Mouse (Mus musculus): ENCODE results near the gene Fhl3.

The Fhl3 gene

GRCm38 (mm10) chr4:124700248-124700971 is at the start of gene Fhl3:
Gene Fhl3, plus strand, starts transcription at chr4:124700701.
- H3K36me3 ChIP-seq (ENCODE audit: insufficient read depth, low read length) = peaks cover 1% of the 10 kb centered on the region; the same call in 1 of the 2 replicates
- H3K9me3 ChIP-seq (ENCODE audit: low read length) = no peaks in the 10 kb centered on the region
- TF ChIP-seq POU5F1 (IDR thresholded peaks at IDR 0.05; ENCODE audit: borderline replicate concordance, low read length) (no peak), NANOG (IDR thresholded peaks at IDR 0.05; ENCODE audit: borderline replicate concordance, low read length) (no peak), CTCF (conservative IDR thresholded peaks at IDR 0.05; ENCODE audit: low read length) (no peak)
- H3K27me3 ChIP-seq (ENCODE audit: insufficient read depth, low read length) = peaks cover 21% of the 10 kb centered on the region
- H3K4me1 ChIP-seq (replicated peaks; ENCODE audit: low read depth, low read length) = peaks cover 66% of the 10 kb centered on the region
- H3K4me3 ChIP-seq (replicated peaks; ENCODE audit: low read length) = peak within 1 kb of the TSS; percentile 91

GRCm38 (mm10) chr4:124652886-124653285 is 47.6 kb upstream of the Fhl3 start:
- TF ChIP-seq CTCF (conservative IDR thresholded peaks at IDR 0.05; ENCODE audit: low read length) (no peak), NANOG (IDR thresholded peaks at IDR 0.05; ENCODE audit: borderline replicate concordance, low read length) (no peak), POU5F1 (IDR thresholded peaks at IDR 0.05; ENCODE audit: borderline replicate concordance, low read length) (no peak)
- peaks cover 75% of the 10 kb centered on the region for H3K27me3 ChIP-seq (ENCODE audit: insufficient read depth, low read length)
- no peaks in the 10 kb centered on the region for H3K36me3 ChIP-seq (ENCODE audit: insufficient read depth, low read length)
- H3K4me3 ChIP-seq (replicated peaks; ENCODE audit: low read length) = peak overlapping the region; percentile 48; the same call in 1 of the 2 replicates
- peaks cover 64% of the 10 kb centered on the region for H3K4me1 ChIP-seq (replicated peaks; ENCODE audit: low read depth, low read length)
- H3K9me3 ChIP-seq (ENCODE audit: low read length) = no peaks in the 10 kb centered on the region

GRCm38 (mm10) chr4:124656518-124656853 is 44.0 kb upstream of the Fhl3 start, which contains the start of gene Pou3f1:
Gene Pou3f1, plus strand, starts transcription at chr4:124656807.
- peak within 1 kb of the TSS; percentile 85 for H3K4me3 ChIP-seq (replicated peaks; ENCODE audit: low read length)
- peaks cover 43% of the 10 kb centered on the region for H3K4me1 ChIP-seq (replicated peaks; ENCODE audit: low read depth, low read length)
- peaks cover 8% of the 10 kb centered on the region for H3K36me3 ChIP-seq (ENCODE audit: insufficient read depth, low read length)
- TF ChIP-seq CTCF (conservative IDR thresholded peaks at IDR 0.05; ENCODE audit: low read length) (no peak), POU5F1 (IDR thresholded peaks at IDR 0.05; ENCODE audit: borderline replicate concordance, low read length) (no peak), NANOG (IDR thresholded peaks at IDR 0.05; ENCODE audit: borderline replicate concordance, low read length) (no peak)
- no peaks in the 10 kb centered on the region for H3K9me3 ChIP-seq (ENCODE audit: low read length)
- H3K27me3 ChIP-seq (ENCODE audit: insufficient read depth, low read length) = peaks cover 80% of the 10 kb centered on the region

GRCm38 (mm10) chr4:124656854-124657650 is 43.4 kb upstream of the Fhl3 start:
- Histone ChIP-seq H3K9me3 (ENCODE audit: low read length) (no peaks in the 10 kb centered on the region), H3K36me3 (ENCODE audit: insufficient read depth, low read length) (peaks cover 8% of the 10 kb centered on the region), H3K27me3 (ENCODE audit: insufficient read depth, low read length) (peaks cover 84% of the 10 kb centered on the region), H3K4me3 (replicated peaks; ENCODE audit: low read length) (peak overlapping the region; percentile 85), H3K4me1 (replicated peaks; ENCODE audit: low read depth, low read length) (peaks cover 37% of the 10 kb centered on the region)
- no peak for TF ChIP-seq NANOG (IDR thresholded peaks at IDR 0.05; ENCODE audit: borderline replicate concordance, low read length)
- no peak for TF ChIP-seq POU5F1 (IDR thresholded peaks at IDR 0.05; ENCODE audit: borderline replicate concordance, low read length)
- no peak for TF ChIP-seq CTCF (conservative IDR thresholded peaks at IDR 0.05; ENCODE audit: low read length)

- TF ChIP-seq CTCF (conservative IDR thresholded peaks at IDR 0.05; ENCODE audit: low read length) (no peak), POU5F1 (IDR thresholded peaks at IDR 0.05; ENCODE audit: borderline replicate concordance, low read length) (no peak), NANOG (IDR thresholded peaks at IDR 0.05; ENCODE audit: borderline replicate concordance, low read length) (no peak)
- H3K4me3 ChIP-seq (replicated peaks; ENCODE audit: low read length) = peak overlapping the region; percentile 85
- peaks cover 8% of the 10 kb centered on the region for H3K36me3 ChIP-seq (ENCODE audit: insufficient read depth, low read length)
- no peaks in the 10 kb centered on the region for H3K9me3 ChIP-seq (ENCODE audit: low read length)
- H3K4me1 ChIP-seq (replicated peaks; ENCODE audit: low read depth, low read length) = peaks cover 31% of the 10 kb centered on the region
- peaks cover 87% of the 10 kb centered on the region for H3K27me3 ChIP-seq (ENCODE audit: insufficient read depth, low read length)
These were observed 42.7 kb upstream of the Fhl3 start for GRCm38 (mm10) chr4:124657781-124658180.

- H3K4me1 ChIP-seq (replicated peaks; ENCODE audit: low read depth, low read length) = peaks cover 24% of the 10 kb centered on the region
- no peaks in the 10 kb centered on the region for H3K9me3 ChIP-seq (ENCODE audit: low read length)
- no peak for TF ChIP-seq CTCF (conservative IDR thresholded peaks at IDR 0.05; ENCODE audit: low read length)
- no peak for TF ChIP-seq NANOG (IDR thresholded peaks at IDR 0.05; ENCODE audit: borderline replicate concordance, low read length)
- TF ChIP-seq POU5F1 (IDR thresholded peaks at IDR 0.05; ENCODE audit: borderline replicate concordance, low read length) = no peak
- H3K36me3 ChIP-seq (ENCODE audit: insufficient read depth, low read length) = peaks cover 8% of the 10 kb centered on the region
- peaks cover 88% of the 10 kb centered on the region for H3K27me3 ChIP-seq (ENCODE audit: insufficient read depth, low read length)
- H3K4me3 ChIP-seq (replicated peaks; ENCODE audit: low read length) = peak overlapping the region; percentile 85
These were observed 42.1 kb upstream of the Fhl3 start for GRCm38 (mm10) chr4:124658412-124658851.

- Histone ChIP-seq H3K4me3 (replicated peaks; ENCODE audit: low read length) (peak overlapping the region; percentile 85), H3K36me3 (ENCODE audit: insufficient read depth, low read length) (peaks cover 8% of the 10 kb centered on the region), H3K4me1 (replicated peaks; ENCODE audit: low read depth, low read length) (peaks cover 22% of the 10 kb centered on the region), H3K9me3 (ENCODE audit: low read length) (no peaks in the 10 kb centered on the region), H3K27me3 (ENCODE audit: insufficient read depth, low read length) (peaks cover 89% of the 10 kb centered on the region)
- TF ChIP-seq CTCF (conservative IDR thresholded peaks at IDR 0.05; ENCODE audit: low read length) (no peak), NANOG (IDR thresholded peaks at IDR 0.05; ENCODE audit: borderline replicate concordance, low read length) (no peak), POU5F1 (IDR thresholded peaks at IDR 0.05; ENCODE audit: borderline replicate concordance, low read length) (no peak)
These were observed 41.0 kb upstream of the Fhl3 start for GRCm38 (mm10) chr4:124659251-124660217.
